Mouse (Mus musculus): ENCODE measurements around the gene Mas1. TPM values are rescaled to one million over a fixed set of nuclear protein-coding genes. Genes with fewer than 3 reads are reported as not detected.

Mas1 gene
- polyA plus RNA-seq, 1 experiment from 2014 or later, result 0.43 TPM

DNA sequence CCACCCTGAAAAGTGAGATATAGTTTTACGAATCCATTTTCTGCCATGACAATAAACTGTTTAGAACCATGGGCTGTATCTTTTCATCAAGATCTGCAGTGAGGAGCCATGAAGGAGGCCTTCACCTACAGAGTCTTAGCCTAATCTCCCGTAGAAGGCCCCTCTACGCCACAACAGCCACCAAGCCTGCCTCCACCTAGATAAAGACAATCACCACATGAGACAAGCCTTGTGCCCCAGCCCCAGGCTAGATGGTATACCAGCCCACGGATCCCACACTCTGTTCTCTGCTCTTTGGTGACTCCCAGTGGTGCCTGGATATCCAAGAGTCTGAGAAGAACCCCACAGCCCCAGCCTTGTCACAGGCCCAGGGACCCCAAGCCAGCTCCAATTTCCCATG lies 52.1 kb downstream of the Mas1 start:
- Histone ChIP-seq H3K9ac (replicated peaks; ENCODE audit: low read depth, low read length) (no peak overlapping the region), H3K4me3 (replicated peaks; ENCODE audit: low read length) (no peak overlapping the region), H3K27ac (ENCODE audit: low read length) (no peak overlapping the region), H3K4me2 (ENCODE audit: low read length) (no peak overlapping the region), H3K4me1 (replicated peaks; ENCODE audit: control insufficient read depth, insufficient read depth, low read length) (no peaks in the 10 kb centered on the region), H3K9me3 (ENCODE audit: control insufficient read depth, low read length) (peaks cover 4% of the 10 kb centered on the region; the same call in 1 of the 2 replicates), H3K36me3 (ENCODE audit: control insufficient read depth, insufficient read depth) (no peaks in the 10 kb centered on the region), H3K27me3 (replicated peaks; ENCODE audit: control insufficient read depth, insufficient read depth, low read length) (no peaks in the 10 kb centered on the region)
- no peak for ATAC-seq
- WGBS, result 86% methylated on average over 4 of the region's 4 CpGs

DNA sequence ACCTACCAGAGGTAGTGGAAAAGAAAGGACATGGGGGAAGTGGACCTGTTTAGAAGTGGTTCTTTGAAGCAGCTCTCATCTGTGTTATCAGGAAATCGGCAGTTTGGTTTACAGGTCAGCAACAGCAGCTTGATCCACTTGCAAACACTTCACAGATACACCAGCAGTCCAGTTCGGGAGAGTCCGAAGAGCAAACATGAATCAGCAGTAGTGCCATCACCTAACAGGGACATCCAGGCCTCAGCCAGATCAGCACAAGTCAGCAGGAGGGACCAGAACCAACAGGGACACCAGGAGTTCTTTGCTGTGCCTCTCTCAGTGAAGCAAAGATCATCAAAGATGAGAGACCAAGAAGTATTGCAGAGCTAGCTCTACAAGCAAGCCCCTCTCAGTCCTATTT lies 53.4 kb downstream of the Mas1 start:
- WGBS, result 88% methylated on average over 3 of the region's 3 CpGs
- Histone ChIP-seq H3K4me3 (replicated peaks; ENCODE audit: low read length) (no peak overlapping the region), H3K4me2 (ENCODE audit: low read length) (no peak overlapping the region), H3K36me3 (ENCODE audit: control insufficient read depth, insufficient read depth) (no peaks in the 10 kb centered on the region), H3K9me3 (ENCODE audit: control insufficient read depth, low read length) (peaks cover 4% of the 10 kb centered on the region; the same call in 1 of the 2 replicates), H3K9ac (replicated peaks; ENCODE audit: low read depth, low read length) (no peak overlapping the region), H3K4me1 (replicated peaks; ENCODE audit: control insufficient read depth, insufficient read depth, low read length) (no peaks in the 10 kb centered on the region), H3K27me3 (replicated peaks; ENCODE audit: control insufficient read depth, insufficient read depth, low read length) (no peaks in the 10 kb centered on the region), H3K27ac (ENCODE audit: low read length) (no peak overlapping the region)
- ATAC-seq, result no peak

DNA sequence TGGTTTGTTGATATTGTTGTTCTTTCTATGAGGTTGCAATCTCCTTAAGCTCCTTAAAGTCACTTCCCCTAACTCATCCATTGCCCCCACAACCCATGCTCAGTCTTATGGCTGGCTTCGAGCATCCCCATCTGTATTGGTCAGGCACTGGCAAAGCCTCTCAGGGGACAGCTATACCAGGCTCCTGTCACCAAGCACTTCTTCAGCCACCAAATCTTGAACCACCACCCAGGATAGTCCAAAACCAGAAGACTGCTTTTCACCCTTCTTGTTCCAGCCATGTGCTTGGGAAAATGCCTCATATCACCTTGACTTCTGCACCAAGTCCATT lies 57.0 kb downstream of the Mas1 start:
- WGBS, result 81% methylated on average over 1 of the region's 1 CpGs
- ATAC-seq, result 0 out of 2 replicates have a peak, but pooled peaks have one; percentile 12

DNA sequence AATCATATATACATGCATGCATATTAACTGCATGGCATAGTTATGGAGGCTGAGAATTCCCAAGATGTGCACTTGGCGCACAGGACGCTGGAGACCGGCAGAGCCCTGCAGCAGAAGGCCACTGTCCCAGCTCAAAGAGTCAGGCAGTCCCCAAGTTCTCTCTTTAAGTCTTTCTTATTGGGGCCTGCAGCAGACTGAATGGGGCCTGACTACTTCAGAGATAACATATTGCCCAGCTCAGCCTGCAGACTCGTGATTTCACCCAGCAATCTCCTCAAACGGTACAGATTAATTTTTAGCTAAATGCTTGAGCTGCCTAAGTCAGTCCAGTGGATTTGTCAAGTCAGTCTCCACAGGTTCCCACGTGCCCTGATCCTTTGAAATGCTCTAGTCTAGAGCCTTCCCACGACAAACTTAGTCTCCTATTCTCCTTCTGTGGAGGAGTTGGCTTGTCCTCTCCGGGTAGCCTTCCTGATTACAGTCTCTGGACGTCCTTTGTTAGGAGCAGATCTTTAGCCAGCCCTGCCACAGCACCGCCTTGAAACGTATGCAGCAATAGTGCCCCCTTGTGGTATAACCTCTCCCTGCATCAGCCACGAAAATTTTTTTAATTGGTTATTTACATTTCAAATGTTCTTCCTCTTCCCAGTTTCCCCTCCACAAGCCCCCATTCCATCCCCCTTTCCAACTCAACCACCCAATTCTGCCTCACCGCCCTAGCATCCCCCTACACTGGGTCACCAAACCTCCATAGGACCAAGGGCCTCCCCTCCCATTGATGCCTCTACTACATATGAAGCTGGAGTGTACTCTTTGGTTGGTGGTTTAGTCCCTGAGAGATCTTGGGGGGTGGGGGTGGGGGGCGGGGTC lies 57.6 kb downstream of the Mas1 start:
- Histone ChIP-seq H3K4me2 (ENCODE audit: low read length) (no peak overlapping the region), H3K36me3 (ENCODE audit: control insufficient read depth, insufficient read depth) (no peaks in the 10 kb centered on the region), H3K9ac (replicated peaks; ENCODE audit: low read depth, low read length) (no peak overlapping the region), H3K4me1 (replicated peaks; ENCODE audit: control insufficient read depth, insufficient read depth, low read length) (no peaks in the 10 kb centered on the region), H3K27ac (ENCODE audit: low read length) (no peak overlapping the region), H3K9me3 (ENCODE audit: control insufficient read depth, low read length) (peaks cover 4% of the 10 kb centered on the region; the same call in 1 of the 2 replicates), H3K27me3 (replicated peaks; ENCODE audit: control insufficient read depth, insufficient read depth, low read length) (no peaks in the 10 kb centered on the region), H3K4me3 (replicated peaks; ENCODE audit: low read length) (no peak overlapping the region)
- ATAC-seq, result peak; percentile 84
- 23% methylated on average over 14 of the region's 14 CpGs for WGBS

More for the DNA sequence above, 57.0 kb downstream of the Mas1 start:
- no peaks in the 10 kb centered on the region for H3K27me3 ChIP-seq (replicated peaks; ENCODE audit: control insufficient read depth, insufficient read depth, low read length)
- no peaks in the 10 kb centered on the region for H3K4me1 ChIP-seq (replicated peaks; ENCODE audit: control insufficient read depth, insufficient read depth, low read length)
- H3K9ac ChIP-seq (replicated peaks; ENCODE audit: low read depth, low read length), result no peak overlapping the region
- H3K36me3 ChIP-seq (ENCODE audit: control insufficient read depth, insufficient read depth), result no peaks in the 10 kb centered on the region
- no peak overlapping the region for H3K27ac ChIP-seq (ENCODE audit: low read length)
- no peak overlapping the region for H3K4me2 ChIP-seq (ENCODE audit: low read length)
- peaks cover 4% of the 10 kb centered on the region; the same call in 1 of the 2 replicates for H3K9me3 ChIP-seq (ENCODE audit: control insufficient read depth, low read length)
- H3K4me3 ChIP-seq (replicated peaks; ENCODE audit: low read length), result no peak overlapping the region

DNA sequence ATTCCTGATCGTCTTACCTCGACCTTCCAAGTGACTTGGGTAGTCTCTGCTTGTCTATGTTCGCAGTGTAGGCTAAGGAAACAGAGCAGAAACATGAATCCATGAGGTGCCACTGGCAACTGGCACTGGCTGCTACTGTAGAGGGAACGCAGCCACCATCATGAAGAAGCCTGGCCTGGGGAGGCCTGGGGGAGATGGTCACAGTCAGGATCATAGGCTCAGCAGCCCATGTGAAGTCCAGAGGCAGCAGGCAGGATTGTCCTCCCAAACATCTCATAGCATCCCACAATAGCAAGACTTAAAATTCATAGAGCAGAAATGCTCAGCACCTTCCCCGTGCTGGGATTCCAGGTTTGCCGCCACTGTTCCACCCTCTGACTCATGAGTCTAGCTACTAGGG lies 59.1 kb downstream of the Mas1 start:
- Histone ChIP-seq H3K4me2 (ENCODE audit: low read length) (no peak overlapping the region), H3K9ac (replicated peaks; ENCODE audit: low read depth, low read length) (no peak overlapping the region), H3K27ac (ENCODE audit: low read length) (no peak overlapping the region), H3K36me3 (ENCODE audit: control insufficient read depth, insufficient read depth) (no peaks in the 10 kb centered on the region), H3K27me3 (replicated peaks; ENCODE audit: control insufficient read depth, insufficient read depth, low read length) (no peaks in the 10 kb centered on the region), H3K4me1 (replicated peaks; ENCODE audit: control insufficient read depth, insufficient read depth, low read length) (no peaks in the 10 kb centered on the region), H3K9me3 (ENCODE audit: control insufficient read depth, low read length) (peaks cover 4% of the 10 kb centered on the region; the same call in 1 of the 2 replicates), H3K4me3 (replicated peaks; ENCODE audit: low read length) (no peak overlapping the region)
- no peak for ATAC-seq
- WGBS, result 95% methylated on average over 6 of the region's 6 CpGs

DNA sequence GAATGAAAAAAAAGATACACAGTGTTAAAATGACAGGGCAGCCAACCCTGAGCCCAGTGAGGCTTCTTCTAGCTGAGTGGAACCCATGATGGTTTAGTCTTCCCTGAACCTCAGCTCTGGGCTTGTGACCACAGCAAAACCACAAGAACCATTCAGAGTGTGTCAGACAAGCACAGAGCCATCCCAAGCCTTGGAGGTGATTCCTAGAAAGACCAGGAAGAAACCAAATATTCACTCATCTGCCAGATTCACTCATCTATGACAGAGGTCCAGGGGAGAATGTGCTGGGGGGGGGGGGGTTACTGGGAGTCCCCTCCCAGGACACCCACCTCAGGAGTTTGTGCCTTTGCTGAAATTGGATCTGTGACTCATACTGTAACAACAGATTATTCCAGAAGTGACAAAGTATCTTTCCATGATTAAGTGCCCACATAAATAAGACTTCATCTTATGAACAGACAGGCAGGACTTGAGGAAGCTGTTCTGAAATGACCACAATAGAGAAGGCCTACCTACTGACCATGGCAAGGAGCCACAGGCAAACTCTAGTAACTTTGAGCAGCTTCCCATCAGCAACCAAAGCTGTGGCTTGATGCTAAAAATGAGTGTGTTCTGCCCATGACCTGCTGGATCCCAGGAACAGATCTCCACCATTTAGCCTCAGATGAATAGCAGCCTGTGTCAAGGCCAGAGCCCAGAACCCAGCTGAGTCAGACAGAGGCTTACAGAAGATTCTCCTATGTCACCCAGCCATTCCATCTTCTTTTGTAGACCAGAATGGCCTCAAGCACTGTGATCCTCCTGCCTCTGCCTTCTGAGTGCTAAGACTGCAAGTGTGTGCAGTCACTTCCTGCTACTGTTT lies 63.1 kb downstream of the Mas1 start:
- H3K9me3 ChIP-seq (ENCODE audit: control insufficient read depth, low read length), result no peaks in the 10 kb centered on the region
- no peak overlapping the region for H3K9ac ChIP-seq (replicated peaks; ENCODE audit: low read depth, low read length)
- no peaks in the 10 kb centered on the region for H3K4me1 ChIP-seq (replicated peaks; ENCODE audit: control insufficient read depth, insufficient read depth, low read length)
- no peaks in the 10 kb centered on the region for H3K36me3 ChIP-seq (ENCODE audit: control insufficient read depth, insufficient read depth)
- H3K27me3 ChIP-seq (replicated peaks; ENCODE audit: control insufficient read depth, insufficient read depth, low read length), result no peaks in the 10 kb centered on the region
- H3K4me2 ChIP-seq (ENCODE audit: low read length), result no peak overlapping the region
- no peak for ATAC-seq
- no peak overlapping the region for H3K27ac ChIP-seq (ENCODE audit: low read length)
- H3K4me3 ChIP-seq (replicated peaks; ENCODE audit: low read length), result no peak overlapping the region

DNA sequence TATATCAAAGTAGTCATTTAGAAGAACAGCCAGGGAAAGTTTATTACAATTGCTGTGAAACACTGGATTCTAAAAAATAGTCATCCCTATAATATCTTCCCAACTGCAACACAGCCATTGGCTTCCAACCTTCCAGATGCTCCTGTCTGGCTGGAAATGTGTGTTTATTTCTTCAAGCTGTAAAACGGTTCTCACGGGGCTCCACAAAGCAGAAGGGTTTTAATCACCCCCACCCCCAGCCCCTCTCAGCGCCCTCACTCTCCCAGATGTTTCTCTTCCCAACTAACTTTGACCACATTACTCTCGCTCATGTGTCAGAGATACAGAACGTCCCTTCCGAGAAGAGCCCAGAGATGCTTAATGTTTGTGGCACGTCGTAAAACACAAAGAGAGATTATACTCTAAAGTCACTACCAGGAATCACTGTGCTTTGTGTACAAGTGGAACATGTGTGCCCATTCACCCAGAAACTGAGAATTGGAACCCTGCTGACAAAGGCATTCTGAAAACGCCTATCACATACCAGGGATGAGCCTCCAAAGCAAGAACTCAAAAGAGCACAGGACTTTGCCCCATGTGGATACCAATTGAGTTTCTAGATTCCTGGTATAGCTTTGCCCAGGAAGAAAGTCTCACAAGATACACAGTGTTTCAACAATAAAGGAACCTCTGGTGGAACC lies 65.9 kb downstream of the Mas1 start:
- H3K27me3 ChIP-seq (replicated peaks; ENCODE audit: control insufficient read depth, insufficient read depth, low read length), result no peaks in the 10 kb centered on the region
- H3K9ac ChIP-seq (replicated peaks; ENCODE audit: low read depth, low read length), result no peak overlapping the region
- H3K9me3 ChIP-seq (ENCODE audit: control insufficient read depth, low read length), result no peaks in the 10 kb centered on the region
- WGBS, result 62% methylated on average over 9 of the region's 9 CpGs
- no peak overlapping the region for H3K4me2 ChIP-seq (ENCODE audit: low read length)
- H3K4me3 ChIP-seq (replicated peaks; ENCODE audit: low read length), result no peak overlapping the region
- no peak for ATAC-seq
- H3K36me3 ChIP-seq (ENCODE audit: control insufficient read depth, insufficient read depth), result no peaks in the 10 kb centered on the region
- H3K27ac ChIP-seq (ENCODE audit: low read length), result no peak overlapping the region
- no peaks in the 10 kb centered on the region for H3K4me1 ChIP-seq (replicated peaks; ENCODE audit: control insufficient read depth, insufficient read depth, low read length)

DNA sequence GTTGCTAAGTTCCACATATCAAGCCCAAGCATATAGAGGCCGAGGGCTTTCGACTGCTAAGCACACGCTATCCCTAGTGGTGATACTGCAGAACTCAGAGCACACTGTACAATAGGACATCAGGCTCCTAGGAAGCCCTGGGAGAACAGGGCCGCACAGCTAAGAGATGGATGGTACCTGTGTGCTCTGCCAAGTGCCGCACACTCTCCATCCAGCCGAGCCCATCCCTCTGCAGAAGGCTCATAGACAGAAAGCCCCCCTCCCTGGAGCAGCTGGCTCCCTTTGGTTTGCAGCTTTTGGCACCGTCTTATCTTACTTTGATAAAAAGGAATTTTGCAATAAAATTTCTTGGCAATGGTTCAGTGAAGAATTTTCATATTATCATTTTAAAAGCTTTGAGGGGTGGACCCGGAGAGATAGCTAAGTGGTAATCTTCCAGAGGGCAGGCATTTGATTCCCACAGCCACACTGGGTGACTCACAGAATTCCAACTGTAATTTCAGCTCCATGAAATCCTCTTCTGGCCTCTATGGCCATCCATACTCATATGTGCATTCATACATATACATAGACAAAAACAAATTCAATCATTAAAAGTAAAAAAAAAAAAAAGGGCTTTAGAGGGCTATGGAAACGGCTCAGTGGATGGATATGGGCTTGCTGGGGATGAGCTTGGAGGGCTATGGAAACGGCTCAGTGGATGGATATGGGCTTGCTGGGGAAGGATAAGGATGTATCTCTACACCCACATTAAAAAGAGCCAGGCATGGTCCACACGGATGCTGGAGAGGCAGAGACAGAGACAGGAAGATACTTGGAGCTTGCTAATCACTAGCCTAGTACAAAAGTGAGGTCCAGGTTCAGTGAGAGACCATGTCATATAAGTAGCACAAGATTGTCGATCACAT lies 68.3 kb downstream of the Mas1 start:
- no peak overlapping the region for H3K9ac ChIP-seq (replicated peaks; ENCODE audit: low read depth, low read length)
- 85% methylated on average over 12 of the region's 12 CpGs for WGBS
- H3K27me3 ChIP-seq (replicated peaks; ENCODE audit: control insufficient read depth, insufficient read depth, low read length), result no peaks in the 10 kb centered on the region
- no peak overlapping the region for H3K4me2 ChIP-seq (ENCODE audit: low read length)
- H3K36me3 ChIP-seq (ENCODE audit: control insufficient read depth, insufficient read depth), result no peaks in the 10 kb centered on the region
- H3K27ac ChIP-seq (ENCODE audit: low read length), result no peak overlapping the region
- no peak for ATAC-seq
- no peak overlapping the region for H3K4me3 ChIP-seq (replicated peaks; ENCODE audit: low read length)
- H3K4me1 ChIP-seq (replicated peaks; ENCODE audit: control insufficient read depth, insufficient read depth, low read length), result no peaks in the 10 kb centered on the region
- H3K9me3 ChIP-seq (ENCODE audit: control insufficient read depth, low read length), result no peaks in the 10 kb centered on the region
